In the genomic region with DNA sequence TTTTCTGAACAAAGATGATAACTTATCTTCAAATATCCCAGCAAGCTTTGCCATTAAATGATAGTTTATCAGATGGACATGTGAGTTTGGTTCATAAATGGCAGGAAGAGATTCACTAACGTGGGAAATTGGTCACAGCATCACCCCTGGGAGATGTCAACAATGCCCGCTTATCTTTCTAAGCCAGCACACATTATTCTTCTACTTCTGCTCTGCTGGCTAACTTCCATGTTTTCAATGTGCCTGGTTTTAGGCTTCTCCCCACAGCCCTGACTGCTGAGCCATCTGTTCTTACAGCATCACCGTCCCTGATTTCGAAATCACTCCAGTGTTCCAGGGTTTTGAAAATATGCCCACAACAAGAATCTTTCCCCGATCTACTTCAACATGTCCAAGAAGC, we compare ENCODE assay signal across 10 mouse cellular contexts.
DNase-seq lines count a peak whose midpoint lies in the region; ATAC-seq and TF ChIP-seq lines count a peak whose summit lies in the region.
"Had no signal": no experiment of that assay in that cellular context is flagged by ENCODE, and none has a peak within 500 bp of the region (broad histone marks: within the 10 kb centered on the region; RNA-seq: fewer than 3 reads in every experiment).

No protein-coding gene starts in this region.

- no peaks in the 10 kb centered on the region for H3K9me3 ChIP-seq in forebrain, embryonic 14.5 days (replicated peaks; ENCODE audit: control insufficient read depth, low read length)
- H3K9me3 ChIP-seq in forebrain, embryonic 12.5 days, result no peaks in the 10 kb centered on the region
- no peaks in the 10 kb centered on the region for H3K9me3 ChIP-seq in hindbrain, postnatal 0 days (ENCODE audit: low read length)
- H3K9me3 ChIP-seq: limb, embryonic 15.5 days had no signal

- no peak overlapping the region for H3K9ac ChIP-seq in forebrain, embryonic 14.5 days (ENCODE audit: low read length)
- no peak overlapping the region for H3K9ac ChIP-seq in forebrain, embryonic 12.5 days
- no peak overlapping the region for H3K9ac ChIP-seq in hindbrain, postnatal 0 days (replicated peaks; ENCODE audit: low read length)
- H3K9ac ChIP-seq: limb, embryonic 15.5 days had no signal

- peak; percentile 77 for DNase-seq in forebrain, embryonic 14.5 days (ENCODE audit: low spot score)
- DNase-seq in right cerebral cortex, adult 18-20 months, result peak; percentile 48
- no peak for DNase-seq in right cerebral cortex, postnatal 14 days
- DNase-seq in hindbrain, postnatal 0 days (ENCODE audit: low spot score), result peak; percentile 68
- no peak for DNase-seq in yolk sac, embryonic 10.5 days (ENCODE audit: low spot score)
- no peak for DNase-seq in testis, postnatal 14 days (ENCODE audit: low spot score)
- DNase-seq in kidney, adult 9 months, result no peak

- H3K4me1 ChIP-seq in forebrain, embryonic 14.5 days (ENCODE audit: control insufficient read depth, insufficient read depth, low read length), result no peaks in the 10 kb centered on the region
- no peaks in the 10 kb centered on the region for H3K4me1 ChIP-seq in forebrain, embryonic 12.5 days
- no peaks in the 10 kb centered on the region for H3K4me1 ChIP-seq in hindbrain, postnatal 0 days (ENCODE audit: insufficient read depth, low read length)
- H3K4me1 ChIP-seq: limb, embryonic 15.5 days had no signal

- H3K27me3 ChIP-seq in forebrain, embryonic 14.5 days (replicated peaks; ENCODE audit: control insufficient read depth, insufficient read depth, low read length), result no peaks in the 10 kb centered on the region
- H3K27me3 ChIP-seq in forebrain, embryonic 12.5 days, result no peaks in the 10 kb centered on the region
- H3K27me3 ChIP-seq in hindbrain, postnatal 0 days (ENCODE audit: insufficient read depth, low read length), result no peaks in the 10 kb centered on the region
- H3K27me3 ChIP-seq: CH12.LX; limb, embryonic 15.5 days had no signal

- peak; percentile 94 for ATAC-seq in forebrain, embryonic 14.5 days
- no peak for ATAC-seq in forebrain, embryonic 12.5 days (ENCODE audit: low FRiP score)
- ATAC-seq in hindbrain, postnatal 0 days, result peak; percentile 70

- TF ChIP-seq CTCF in hindbrain, postnatal 0 days (IDR thresholded peaks at IDR 0.05; ENCODE audit: low read depth), result no peak

- WGBS in forebrain, embryonic 14.5 days, result 57% methylated on average over 5 of the region's 5 CpGs
- 77% methylated on average over 5 of the region's 5 CpGs for WGBS in forebrain, embryonic 12.5 days
- WGBS in hindbrain, postnatal 0 days, result 40% methylated on average over 5 of the region's 5 CpGs

- H3K27ac ChIP-seq in forebrain, embryonic 14.5 days (ENCODE audit: low read depth, low read length), result no peak overlapping the region
- no peak overlapping the region for H3K27ac ChIP-seq in forebrain, embryonic 12.5 days
- H3K27ac ChIP-seq in hindbrain, postnatal 0 days, result no peak overlapping the region
- H3K27ac ChIP-seq: limb, embryonic 15.5 days had no signal

- no peak overlapping the region for H3K4me3 ChIP-seq in forebrain, embryonic 14.5 days (ENCODE audit: low read depth, low read length)
- no peak overlapping the region for H3K4me3 ChIP-seq in forebrain, embryonic 12.5 days (replicated peaks)
- no peak overlapping the region for H3K4me3 ChIP-seq in hindbrain, postnatal 0 days (ENCODE audit: low read length)
- H3K4me3 ChIP-seq: limb, embryonic 15.5 days had no signal

- no peaks in the 10 kb centered on the region for H3K36me3 ChIP-seq in forebrain, embryonic 14.5 days (ENCODE audit: control insufficient read depth, insufficient read depth, low read length)
- H3K36me3 ChIP-seq in forebrain, embryonic 12.5 days (replicated peaks), result no peaks in the 10 kb centered on the region
- no peaks in the 10 kb centered on the region for H3K36me3 ChIP-seq in hindbrain, postnatal 0 days (ENCODE audit: insufficient read depth, low read length)
- H3K36me3 ChIP-seq: limb, embryonic 15.5 days had no signal

- H3K4me2 ChIP-seq in forebrain, embryonic 14.5 days (ENCODE audit: low read length), result no peak overlapping the region
- H3K4me2 ChIP-seq in forebrain, embryonic 12.5 days, result no peak overlapping the region
- H3K4me2 ChIP-seq in hindbrain, postnatal 0 days (ENCODE audit: low read depth, low read length), result no peak overlapping the region
- H3K4me2 ChIP-seq: limb, embryonic 15.5 days had no signal

Comparison
In these comparisons a context has a peak if more than half of its experiments do, and no peak if none do; other contexts are left out.
1. DNase-seq: peak in forebrain, embryonic 14.5 days (single experiment), right cerebral cortex, adult 18-20 months (single experiment) and hindbrain, postnatal 0 days (single experiment); none in right cerebral cortex, postnatal 14 days (single experiment), yolk sac, embryonic 10.5 days (single experiment), testis, postnatal 14 days (single experiment) and kidney, adult 9 months (single experiment).